Mouse (Mus musculus) cerebellum, adult 11 months (tissue): ENCODE results near the gene Neurod4.

Experiments used
- DNase-seq: peaks from one replicate; pipeline ENCODE4 v3.0.0; 2022

The Neurod4 gene

DNA sequence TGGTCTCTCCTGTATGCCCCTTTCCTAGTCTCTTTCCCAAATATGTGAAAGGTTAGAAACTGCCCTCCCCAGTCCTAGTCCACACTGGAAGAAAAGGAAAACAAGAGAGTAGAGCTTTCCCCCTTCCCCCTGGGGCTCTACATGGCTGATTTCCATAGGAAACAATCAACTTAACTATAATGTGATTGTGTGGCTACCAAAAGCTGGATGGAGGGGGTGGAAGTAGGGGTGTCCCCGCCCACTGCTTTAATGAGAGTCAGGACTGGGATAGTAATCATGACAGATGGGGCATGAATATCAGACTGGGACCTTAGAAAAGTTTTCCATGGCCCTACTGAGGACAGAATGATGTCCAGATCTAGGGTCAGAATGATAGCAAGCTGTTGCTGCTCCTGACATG, 45.5 kb downstream of the Neurod4 start:
- DNase-seq: no peak

DNA sequence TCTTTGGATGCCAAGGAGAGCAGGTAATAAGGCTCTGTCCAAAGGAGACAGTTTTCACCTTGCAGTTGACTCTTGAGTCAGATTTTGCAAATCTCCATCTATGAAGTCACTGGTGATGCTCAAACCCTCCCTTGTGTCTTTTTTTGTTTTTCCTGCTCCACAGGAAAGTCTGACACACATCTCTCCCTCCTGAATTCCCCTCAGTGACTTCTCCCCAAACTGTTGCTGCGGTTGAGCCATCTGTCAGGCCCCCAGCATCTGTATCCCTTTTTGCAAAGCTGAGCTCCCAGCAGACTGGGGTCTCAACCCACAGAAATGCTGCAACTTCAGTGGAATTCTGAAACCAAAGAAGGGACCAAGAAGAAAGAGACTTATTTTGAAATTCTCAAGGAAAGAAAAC, 47.9 kb downstream of the Neurod4 start:
- DNase-seq: no peak

DNA sequence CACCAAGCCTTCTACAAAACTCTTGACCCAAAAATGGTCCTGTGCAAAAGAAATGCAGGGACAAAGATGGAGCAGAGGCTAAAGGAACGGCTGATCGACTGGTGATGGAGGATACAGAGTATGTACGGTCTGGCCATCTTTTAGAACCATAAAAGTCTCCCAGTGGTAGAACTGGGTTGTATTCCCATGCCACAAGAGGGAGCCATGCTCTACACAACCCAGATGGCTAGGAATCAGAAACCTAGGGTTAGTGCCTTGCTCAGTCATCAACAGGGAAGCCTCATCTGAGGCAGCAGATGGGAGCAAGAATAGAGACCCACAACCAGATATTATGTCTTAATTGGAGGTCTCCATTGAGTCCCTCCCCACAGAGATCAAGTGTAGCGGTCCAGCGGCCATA, 50.5 kb downstream of the Neurod4 start:
- no peak for DNase-seq

DNA sequence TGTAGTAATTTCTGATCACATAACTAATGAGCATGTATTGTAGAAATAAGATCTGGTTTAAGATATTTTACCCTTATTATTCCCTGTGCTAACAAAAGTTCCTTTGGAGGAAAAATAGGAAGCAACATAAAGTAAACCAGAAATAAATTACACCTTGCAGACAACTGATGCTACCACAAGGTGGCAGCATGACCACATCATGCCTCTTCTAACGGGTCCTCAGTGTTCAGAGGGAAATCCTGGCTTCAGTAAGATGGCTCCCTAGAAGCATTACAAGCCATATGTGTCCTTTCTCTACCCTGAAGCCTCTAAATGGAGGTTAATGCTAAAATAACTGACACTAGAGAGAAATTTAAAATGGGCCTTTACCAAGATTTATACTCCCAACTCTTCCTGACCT, 51.8 kb downstream of the Neurod4 start:
- peak; percentile 28 for DNase-seq

DNA sequence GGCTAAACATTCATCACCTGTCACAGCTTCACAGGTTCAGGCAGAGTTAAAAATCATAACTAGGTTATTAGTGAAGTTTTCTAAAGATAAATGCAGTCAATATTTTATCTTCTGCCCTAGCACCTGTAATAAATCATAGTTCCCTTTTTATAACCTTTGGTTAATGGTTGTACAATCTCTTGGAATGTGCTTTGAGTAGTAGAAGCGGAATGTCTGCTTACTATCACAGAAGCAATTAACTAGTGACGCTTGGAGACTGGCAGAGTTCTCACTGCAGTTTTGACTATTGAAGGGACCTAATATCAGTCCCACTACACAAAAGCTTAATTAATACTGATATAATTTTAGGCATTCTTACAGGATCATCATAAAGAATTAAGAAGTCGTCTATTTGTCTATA, 55.0 kb downstream of the Neurod4 start:
- DNase-seq: no peak
